Comparison of ENCODE assay signal across 13 mouse cellular contexts in genomic region chr9:101613471-101613870, GRCm38 (mm10).
DNase-seq lines count a peak whose midpoint lies in the region; ATAC-seq and TF ChIP-seq lines count a peak whose summit lies in the region.
"Had no signal": no experiment of that assay in that cellular context is flagged by ENCODE, and none has a peak within 500 bp of the region (broad histone marks: within the 10 kb centered on the region; RNA-seq: fewer than 3 reads in every experiment).

No protein-coding gene starts in this region.

- H3K9ac ChIP-seq in midbrain, postnatal 0 days (replicated peaks; ENCODE audit: low read length, poor library complexity, severe bottlenecking): no peak overlapping the region
- no peak overlapping the region for H3K9ac ChIP-seq in midbrain, embryonic 13.5 days (replicated peaks)
- H3K9ac ChIP-seq: heart, embryonic 15.5 days; liver, embryonic 12.5 days; neural tube, embryonic 12.5 days had no signal

- ATAC-seq in midbrain, postnatal 0 days (ENCODE audit: low FRiP score): no peak
- no peak for ATAC-seq in midbrain, embryonic 13.5 days
- no peak for ATAC-seq in megakaryocyte-erythroid progenitor cell, adult 5-6 weeks (replicated peaks; ENCODE audit: low FRiP score, low TSS enrichment, poor library complexity, severe bottlenecking)
- ATAC-seq: liver, embryonic 12.5 days had no signal

- DNase-seq in heart, adult 18-20 months: peak; percentile 39 to 54
- DNase-seq in heart, embryonic 10.5 days (ENCODE audit: low spot score): no peak
- DNase-seq in midbrain, postnatal 0 days (ENCODE audit: low spot score): peak; percentile 59
- peak; percentile 60 to 62 for DNase-seq in heart, postnatal 10 days
- no peak for DNase-seq in right cerebral cortex, postnatal 4 days
- no peak for DNase-seq in adrenal gland, postnatal 25 days
- DNase-seq: kidney, adult 8-10 months had no signal

- TF ChIP-seq CTCF in midbrain, postnatal 0 days (IDR thresholded peaks at IDR 0.05): no peak

- no peaks in the 10 kb centered on the region for H3K36me3 ChIP-seq in heart, embryonic 10.5 days
- H3K36me3 ChIP-seq in midbrain, postnatal 0 days (ENCODE audit: insufficient read depth, low read length): no peaks in the 10 kb centered on the region
- no peaks in the 10 kb centered on the region for H3K36me3 ChIP-seq in midbrain, embryonic 13.5 days
- H3K36me3 ChIP-seq: heart, embryonic 15.5 days; liver, embryonic 12.5 days; neural tube, embryonic 12.5 days had no signal

- H3K9me3 ChIP-seq in heart, embryonic 10.5 days: no peaks in the 10 kb centered on the region
- no peaks in the 10 kb centered on the region for H3K9me3 ChIP-seq in midbrain, postnatal 0 days (ENCODE audit: low read length)
- no peaks in the 10 kb centered on the region for H3K9me3 ChIP-seq in midbrain, embryonic 13.5 days
- H3K9me3 ChIP-seq: heart, embryonic 15.5 days; liver, embryonic 12.5 days; neural tube, embryonic 12.5 days had no signal

- peaks cover 5% of the 10 kb centered on the region; the same call in 1 of the 2 replicates for H3K4me1 ChIP-seq in heart, embryonic 10.5 days
- no peaks in the 10 kb centered on the region for H3K4me1 ChIP-seq in midbrain, postnatal 0 days (ENCODE audit: insufficient read depth, low read length)
- H3K4me1 ChIP-seq in midbrain, embryonic 13.5 days (replicated peaks): 0 out of 2 replicates have a peak, but pooled peaks cover 5% of the 10 kb centered on the region
- H3K4me1 ChIP-seq: liver, embryonic 12.5 days; megakaryocyte, embryonic 14.5 days; neural tube, embryonic 12.5 days had no signal

- WGBS in heart, embryonic 10.5 days: 75% methylated on average over 2 of the region's 2 CpGs
- WGBS in midbrain, postnatal 0 days: 77% methylated on average over 2 of the region's 2 CpGs
- WGBS in midbrain, embryonic 13.5 days: 82% methylated on average over 2 of the region's 2 CpGs

- H3K4me3 ChIP-seq in heart, embryonic 10.5 days: no peak overlapping the region
- no peak overlapping the region for H3K4me3 ChIP-seq in midbrain, postnatal 0 days (ENCODE audit: low read depth, low read length)
- no peak overlapping the region for H3K4me3 ChIP-seq in midbrain, embryonic 13.5 days (replicated peaks)
- H3K4me3 ChIP-seq: heart, embryonic 15.5 days; liver, embryonic 12.5 days; megakaryocyte, embryonic 14.5 days; neural tube, embryonic 12.5 days had no signal

- H3K4me2 ChIP-seq in midbrain, postnatal 0 days (ENCODE audit: low read depth, low read length, poor library complexity, severe bottlenecking): no peak overlapping the region
- no peak overlapping the region for H3K4me2 ChIP-seq in midbrain, embryonic 13.5 days (replicated peaks)
- H3K4me2 ChIP-seq: heart, embryonic 15.5 days; liver, embryonic 12.5 days; neural tube, embryonic 12.5 days had no signal

- intact Hi-C loops in heart, postnatal 10 days (cut with DNase I): no loop called here

- no peaks in the 10 kb centered on the region; the same call in none of the 2 replicates for H3K27me3 ChIP-seq in heart, embryonic 10.5 days (ENCODE audit: insufficient read depth, poor library complexity, severe bottlenecking)
- no peaks in the 10 kb centered on the region for H3K27me3 ChIP-seq in midbrain, postnatal 0 days (ENCODE audit: insufficient read depth, low read length)
- no peaks in the 10 kb centered on the region for H3K27me3 ChIP-seq in midbrain, embryonic 13.5 days
- H3K27me3 ChIP-seq: heart, embryonic 15.5 days; liver, embryonic 12.5 days; megakaryocyte, embryonic 14.5 days; neural tube, embryonic 12.5 days had no signal

- H3K27ac ChIP-seq in heart, embryonic 10.5 days: no peak overlapping the region
- no peak overlapping the region for H3K27ac ChIP-seq in midbrain, postnatal 0 days (ENCODE audit: low read depth, low read length)
- H3K27ac ChIP-seq in midbrain, embryonic 13.5 days: no peak overlapping the region
- H3K27ac ChIP-seq: heart, embryonic 15.5 days; liver, embryonic 12.5 days; neural tube, embryonic 12.5 days had no signal

Comparison
In these comparisons a context has a peak if more than half of its experiments do, and no peak if none do; other contexts are left out.
1. DNase-seq: peak in heart, adult 18-20 months (2 of 2), midbrain, postnatal 0 days (single experiment) and heart, postnatal 10 days (2 of 2); none in heart, embryonic 10.5 days (single experiment), right cerebral cortex, postnatal 4 days (single experiment) and adrenal gland, postnatal 25 days (single experiment).